Comparison of ENCODE assay signal across 10 mouse cellular contexts in genomic region chr19:59939711-59940110, GRCm38 (mm10). TPM values are rescaled to one million over a fixed set of nuclear protein-coding genes. Genes with fewer than 3 reads are reported as not detected.
DNase-seq lines count a peak whose midpoint lies in the region; ATAC-seq lines count a peak whose summit lies in the region.
"Had no signal": no experiment of that assay in that cellular context is flagged by ENCODE, and none has a peak within 500 bp of the region (broad histone marks: within the 10 kb centered on the region; RNA-seq: fewer than 3 reads in every experiment).

No protein-coding gene starts in this region.

- peak; percentile 8 for DNase-seq in gastrocnemius, postnatal 10 days
- DNase-seq in gastrocnemius, postnatal 4 days (ENCODE audit: low spot score in 2 of 2) = no peak
- DNase-seq in 3T3-L1 (ENCODE audit: low read depth, low spot score) = peak; percentile 30
- peak; percentile 12 for DNase-seq in embryonic facial prominence, embryonic 11.5 days (ENCODE audit: low spot score)
- peak; percentile 10 to 11 for DNase-seq in kidney, postnatal 36 days
- no peak for DNase-seq in natural killer cell, adult 2 months (ENCODE audit: low spot score in 2 of 2)
- DNase-seq: layer of hippocampus, adult 9-11 months had no signal

- no peak overlapping the region for H3K27ac ChIP-seq in embryonic facial prominence, embryonic 11.5 days (replicated peaks; ENCODE audit: low read depth, low read length)
- H3K27ac ChIP-seq: macrophage had no signal

- no peak for ATAC-seq in embryonic facial prominence, embryonic 11.5 days (replicated peaks; ENCODE audit: insufficient number of reproducible peaks, low FRiP score, low TSS enrichment, low read depth)
- ATAC-seq in megakaryocyte progenitor cell, adult 5-6 weeks (replicated peaks; ENCODE audit: poor library complexity) = no peak
- no peak for ATAC-seq in CD4-positive, CD25-positive, alpha-beta regulatory T cell, adult 4 months

- no peaks in the 10 kb centered on the region for H3K9me3 ChIP-seq in embryonic facial prominence, embryonic 11.5 days (replicated peaks; ENCODE audit: control insufficient read depth, low read length)

- no peaks in the 10 kb centered on the region for H3K27me3 ChIP-seq in embryonic facial prominence, embryonic 11.5 days (ENCODE audit: control insufficient read depth, insufficient read depth, low read length)

- H3K9ac ChIP-seq in embryonic facial prominence, embryonic 11.5 days (replicated peaks; ENCODE audit: low read length) = no peak overlapping the region

- H3K4me1 ChIP-seq in embryonic facial prominence, embryonic 11.5 days (ENCODE audit: control insufficient read depth, insufficient read depth, low read length) = no peaks in the 10 kb centered on the region

- H3K4me3 ChIP-seq in embryonic facial prominence, embryonic 11.5 days (ENCODE audit: low read depth, low read length) = no peak overlapping the region

- no peak overlapping the region for H3K4me2 ChIP-seq in embryonic facial prominence, embryonic 11.5 days (ENCODE audit: low read depth, low read length)

- H3K36me3 ChIP-seq in embryonic facial prominence, embryonic 11.5 days (replicated peaks; ENCODE audit: control insufficient read depth, insufficient read depth, low read depth, low read length) = no peaks in the 10 kb centered on the region

- 70% methylated on average over 5 of the region's 5 CpGs for WGBS in embryonic facial prominence, embryonic 11.5 days

RNA-seq across cellular contexts. Expression of gene Rab11fip2, which starts 3.7 kb away (rescaled TPM):
- 10 to 100 TPM; 12.2 to 15.7 TPM for total RNA-seq in gastrocnemius, postnatal 10 days (2021)
- 10 to 100 TPM; 19.9 to 22.2 TPM for total RNA-seq in gastrocnemius, postnatal 4 days (2021)
- polyA plus RNA-seq in embryonic facial prominence, embryonic 11.5 days (2014; fragmentation: Nextera tagmentation; extraction: Ambion mirVana) = 3.8 and 4.9 TPM in 2 replicates
- total RNA-seq in megakaryocyte progenitor cell, adult 5-6 weeks (2015) = 7.7 and 9.5 TPM in 2 replicates
- 11.7 and 20.2 TPM in 2 replicates for total RNA-seq in megakaryocyte progenitor cell, adult 5-6 weeks (2017)
- 1 to 10 TPM; 6.7 to 6.8 TPM for polyA plus RNA-seq in CD4-positive, CD25-positive, alpha-beta regulatory T cell, adult 4 months (2017; shearing (Covaris generic))

Comparison
In these comparisons a context has a peak if more than half of its experiments do, and no peak if none do; other contexts are left out.
1. DNase-seq: peak in gastrocnemius, postnatal 10 days (single experiment), 3T3-L1 (single experiment), embryonic facial prominence, embryonic 11.5 days (single experiment) and kidney, postnatal 36 days (2 of 2); none in gastrocnemius, postnatal 4 days (0 of 2) and natural killer cell, adult 2 months (0 of 2).